Mouse (Mus musculus) kidney, embryonic 15.5 days (tissue): Measurements from ENCODE around the gene Prr18. TPM values are rescaled to one million over a fixed set of nuclear protein-coding genes. Genes with fewer than 3 reads are reported as not detected.
"Not testable (repeated sequence)": the region's sequence is repeated elsewhere in the genome, so short reads cannot be mapped to it uniquely, and the experiment has no call there.

ENCODE experiments used
- ATAC-seq: fragments of 200-750 bp; cut with Nextera tagmentation; replicated peaks from 2 replicates; pipeline ENCODE4 v1.8.0; 2017; ENCODE audit warnings: moderate TSS enrichment; ENCODE audit not compliant: low FRiP score
- H3K27ac ChIP-seq: fragments of 300-500 bp; sonication (generic); 2 replicates; pipeline ENCODE4 v1.5.1; 2015; ENCODE audit warnings: mild to moderate bottlenecking, inconsistent platforms
- H3K27me3 ChIP-seq: fragments of 300-500 bp; sonication (generic); 2 replicates; pipeline ENCODE4 v1.6.1; 2015; ENCODE audit warnings: inconsistent platforms
- H3K36me3 ChIP-seq: fragments of 300-500 bp; sonication (generic); 2 replicates; pipeline ENCODE4 v1.6.1; 2015; ENCODE audit warnings: inconsistent platforms
- H3K4me1 ChIP-seq: fragments of 300-500 bp; sonication (generic); 2 replicates; pipeline ENCODE4 v1.6.1; 2015; ENCODE audit warnings: inconsistent platforms
- H3K4me2 ChIP-seq: fragments of 300-500 bp; sonication (generic); 2 replicates; pipeline ENCODE4 v1.6.1; 2015; ENCODE audit warnings: moderate library complexity, mild to moderate bottlenecking, inconsistent platforms
- H3K4me3 ChIP-seq: fragments of 300-500 bp; sonication (generic); replicated peaks from 2 replicates; pipeline ENCODE4 v1.5.1; 2015; ENCODE audit warnings: mild to moderate bottlenecking, inconsistent platforms
- H3K9ac ChIP-seq: fragments of 300-500 bp; sonication (generic); 2 replicates; pipeline ENCODE4 v1.6.1; 2015; ENCODE audit warnings: mild to moderate bottlenecking, inconsistent platforms
- H3K9me3 ChIP-seq: fragments of 300-500 bp; sonication (generic); replicated peaks from 2 replicates; pipeline ENCODE4 v1.6.1; 2016; ENCODE audit warnings: inconsistent platforms
- WGBS: fragments of 180-500 bp; shearing (Covaris S2); methylation state at CpG from one replicate; pipeline ENCODE4 v1.1.7; 2015; ENCODE audit warnings: mixed read lengths; 5-methylcytosine and 5-hydroxymethylcytosine counted together
- polyA plus RNA-seq: library from polyadenylated mRNA; unstranded; fragments of >200 nt; fragmentation: Nextera tagmentation; extraction: Ambion mirVana; gene quantifications from 2 replicates; pipeline ENCODE4 v1.2.1, GENCODE M21; 2015

The Prr18 gene
- 0.30 and 0.42 TPM in 2 replicates for polyA plus RNA-seq

- not testable (repeated sequence) for H3K9ac ChIP-seq, H3K9me3 ChIP-seq, ATAC-seq, H3K4me2 ChIP-seq, H3K4me3 ChIP-seq, H3K27ac ChIP-seq, H3K36me3 ChIP-seq
- 93% methylated on average over 1 of the region's 5 CpGs for WGBS
- H3K4me1 ChIP-seq, result peaks cover 22% of the 10 kb centered on the region
- peaks cover 40% of the 10 kb centered on the region for H3K27me3 ChIP-seq
Observed at GRCm38 (mm10) chr17:8337159-8337558, at the start of gene Prr18. Gene Prr18, plus strand, starts transcription at chr17:8337459.

- Histone ChIP-seq H3K9ac (no peak overlapping the region), H3K27me3 (no peaks in the 10 kb centered on the region), H3K4me1 (peaks cover 2% of the 10 kb centered on the region), H3K4me3 (no peak overlapping the region), H3K27ac (no peak overlapping the region), H3K36me3 (peaks cover 19% of the 10 kb centered on the region; the same call in 1 of the 2 replicates), H3K4me2 (no peak overlapping the region), H3K9me3 (no peaks in the 10 kb centered on the region)
- WGBS, result 90% methylated on average over 3 of the region's 3 CpGs
- ATAC-seq, result no peak
Observed at GRCm38 (mm10) chr17:8289993-8290679, 47.1 kb upstream of the Prr18 start.

DNA sequence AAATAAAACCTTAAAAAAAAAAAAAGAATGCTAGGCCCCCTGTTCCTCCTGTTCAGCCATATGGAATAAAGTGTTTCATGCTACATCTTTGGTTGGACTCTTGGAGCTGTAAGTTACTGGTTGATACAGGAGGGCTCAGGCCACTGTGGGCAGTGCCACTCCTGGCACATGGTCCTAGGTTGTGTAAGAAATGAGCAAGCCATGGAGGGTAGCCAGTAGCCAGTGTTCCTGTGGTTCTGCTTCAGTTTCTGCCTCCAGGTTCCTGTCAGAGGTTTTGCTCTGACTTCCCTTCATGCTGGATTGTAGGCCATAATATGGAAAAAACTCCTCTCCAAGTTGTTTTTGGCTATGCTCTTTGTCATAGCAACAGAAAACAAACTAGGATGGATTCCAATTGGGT, 46.5 kb upstream of the Prr18 start:
- no peaks in the 10 kb centered on the region for H3K27me3 ChIP-seq
- no peak overlapping the region for H3K4me2 ChIP-seq
- no peak overlapping the region for H3K27ac ChIP-seq
- H3K9me3 ChIP-seq, result no peaks in the 10 kb centered on the region
- H3K9ac ChIP-seq, result no peak overlapping the region
- no peak for ATAC-seq
- H3K36me3 ChIP-seq, result peaks cover 19% of the 10 kb centered on the region; the same call in 1 of the 2 replicates
- H3K4me3 ChIP-seq, result no peak overlapping the region
- no peaks in the 10 kb centered on the region for H3K4me1 ChIP-seq

- H3K4me1 ChIP-seq, result no peaks in the 10 kb centered on the region
- no peaks in the 10 kb centered on the region for H3K27me3 ChIP-seq
- 0 out of 2 replicates have a peak, but pooled peaks cover 16% of the 10 kb centered on the region for H3K36me3 ChIP-seq
- H3K27ac ChIP-seq, result no peak overlapping the region
- ATAC-seq, result no peak
- H3K4me3 ChIP-seq, result no peak overlapping the region
- H3K4me2 ChIP-seq, result no peak overlapping the region
- no peaks in the 10 kb centered on the region for H3K9me3 ChIP-seq
- H3K9ac ChIP-seq, result no peak overlapping the region
Observed at GRCm38 (mm10) chr17:8295825-8296224, 41.4 kb upstream of the Prr18 start.

DNA sequence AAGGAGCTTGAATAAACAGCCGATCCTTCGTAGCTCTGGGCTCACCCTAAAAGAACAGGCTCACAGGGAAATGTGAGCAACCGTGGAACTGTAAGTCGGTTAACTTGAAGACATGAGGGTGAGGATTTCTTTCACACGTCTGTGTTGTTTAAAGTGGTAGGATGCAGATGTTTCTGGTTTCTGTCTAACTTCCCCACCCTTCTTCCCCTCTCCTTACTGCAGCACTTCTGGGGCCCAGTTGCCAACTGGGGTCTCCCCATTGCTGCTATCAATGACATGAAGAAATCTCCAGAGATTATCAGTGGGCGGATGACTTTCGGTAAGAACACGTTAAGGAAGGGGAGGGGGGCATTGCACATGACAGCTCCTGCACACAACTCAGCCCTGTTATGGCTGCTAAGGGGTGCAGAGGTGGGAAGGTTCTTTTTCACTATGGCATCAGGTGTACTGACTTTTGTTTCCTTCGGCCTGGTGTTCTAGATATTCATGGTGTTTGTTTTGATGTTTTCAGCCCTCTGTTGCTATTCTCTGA, 40.9 kb upstream of the Prr18 start:
- Histone ChIP-seq H3K9me3 (no peaks in the 10 kb centered on the region), H3K4me1 (no peaks in the 10 kb centered on the region), H3K9ac (no peak overlapping the region), H3K27ac (no peak overlapping the region), H3K4me3 (no peak overlapping the region), H3K4me2 (no peak overlapping the region), H3K27me3 (no peaks in the 10 kb centered on the region), H3K36me3 (0 out of 2 replicates have a peak, but pooled peaks cover 15% of the 10 kb centered on the region)
- 89% methylated on average over 9 of the region's 9 CpGs for WGBS
- ATAC-seq, result no peak

- Histone ChIP-seq H3K27ac (no peak overlapping the region), H3K36me3 (0 out of 2 replicates have a peak, but pooled peaks cover 15% of the 10 kb centered on the region), H3K9ac (no peak overlapping the region), H3K4me1 (no peaks in the 10 kb centered on the region), H3K4me2 (no peak overlapping the region), H3K9me3 (no peaks in the 10 kb centered on the region), H3K27me3 (no peaks in the 10 kb centered on the region), H3K4me3 (no peak overlapping the region)
- no peak for ATAC-seq
- 78% methylated on average over 5 of the region's 5 CpGs for WGBS
Observed at GRCm38 (mm10) chr17:8297746-8298145, 39.5 kb upstream of the Prr18 start.

- no peak for ATAC-seq
- Histone ChIP-seq H3K36me3 (0 out of 2 replicates have a peak, but pooled peaks cover 15% of the 10 kb centered on the region), H3K27ac (no peak overlapping the region), H3K27me3 (no peaks in the 10 kb centered on the region), H3K4me3 (no peak overlapping the region), H3K9ac (no peak overlapping the region), H3K4me2 (no peak overlapping the region), H3K4me1 (no peaks in the 10 kb centered on the region), H3K9me3 (no peaks in the 10 kb centered on the region)
- 90% methylated on average over 2 of the region's 2 CpGs for WGBS
Observed at GRCm38 (mm10) chr17:8298281-8298680, 39.0 kb upstream of the Prr18 start.

DNA sequence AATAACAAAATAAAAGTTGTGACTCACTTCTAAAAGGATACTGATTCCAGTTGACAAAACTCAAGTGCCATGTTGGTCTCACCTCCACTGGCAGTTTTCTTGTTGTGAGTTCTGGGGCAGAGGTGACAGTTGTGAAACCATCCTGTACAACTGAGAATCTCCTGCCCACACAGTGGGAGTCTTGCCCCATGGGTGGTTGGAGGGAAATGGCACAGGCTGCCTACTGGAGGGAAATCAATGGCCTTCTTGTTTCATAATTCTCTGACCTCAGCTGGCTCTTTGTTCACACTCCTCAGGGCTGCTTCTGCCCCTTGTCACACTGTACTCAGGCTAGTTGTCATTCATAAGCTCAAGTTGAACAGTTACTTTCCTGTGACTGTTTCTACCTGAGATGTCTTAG, 37.7 kb upstream of the Prr18 start:
- Histone ChIP-seq H3K27ac (no peak overlapping the region), H3K36me3 (0 out of 2 replicates have a peak, but pooled peaks cover 13% of the 10 kb centered on the region), H3K27me3 (no peaks in the 10 kb centered on the region), H3K9ac (no peak overlapping the region), H3K4me3 (no peak overlapping the region), H3K9me3 (no peaks in the 10 kb centered on the region), H3K4me2 (no peak overlapping the region), H3K4me1 (no peaks in the 10 kb centered on the region)
- no peak for ATAC-seq

DNA sequence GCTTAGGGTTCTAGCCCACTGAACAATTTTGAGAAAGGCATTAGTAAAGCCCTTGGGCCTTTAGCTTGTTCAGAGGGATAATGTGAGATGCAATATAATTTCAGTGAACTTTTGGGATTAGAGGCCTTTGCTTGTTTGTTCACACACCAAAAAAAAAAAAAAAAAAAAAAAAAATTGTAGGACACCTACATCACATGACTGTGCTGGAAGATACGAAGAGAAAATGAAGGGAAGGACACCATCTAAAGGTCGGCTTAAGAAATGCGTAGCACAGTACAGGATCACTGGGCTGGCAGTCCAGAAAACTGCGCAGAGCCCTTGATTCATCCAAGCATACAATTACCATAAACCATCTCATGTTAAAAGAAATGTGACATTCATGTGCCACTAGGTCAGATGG, 35.7 kb upstream of the Prr18 start:
- no peak overlapping the region for H3K4me3 ChIP-seq
- 80% methylated on average over 4 of the region's 4 CpGs for WGBS
- H3K4me2 ChIP-seq, result no peak overlapping the region
- H3K36me3 ChIP-seq, result 0 out of 2 replicates have a peak, but pooled peaks cover 10% of the 10 kb centered on the region
- H3K9ac ChIP-seq, result no peak overlapping the region
- no peak overlapping the region for H3K27ac ChIP-seq
- no peaks in the 10 kb centered on the region for H3K9me3 ChIP-seq
- no peak for ATAC-seq
- H3K27me3 ChIP-seq, result no peaks in the 10 kb centered on the region
- no peaks in the 10 kb centered on the region for H3K4me1 ChIP-seq

- Histone ChIP-seq H3K4me1 (no peaks in the 10 kb centered on the region), H3K4me3 (no peak overlapping the region), H3K4me2 (no peak overlapping the region), H3K36me3 (0 out of 2 replicates have a peak, but pooled peaks cover 10% of the 10 kb centered on the region), H3K9me3 (no peaks in the 10 kb centered on the region), H3K27me3 (no peaks in the 10 kb centered on the region), H3K9ac (no peak overlapping the region), H3K27ac (no peak overlapping the region)
- 80% methylated on average over 7 of the region's 7 CpGs for WGBS
- no peak for ATAC-seq
Observed at GRCm38 (mm10) chr17:8302772-8303438, 34.4 kb upstream of the Prr18 start.

DNA sequence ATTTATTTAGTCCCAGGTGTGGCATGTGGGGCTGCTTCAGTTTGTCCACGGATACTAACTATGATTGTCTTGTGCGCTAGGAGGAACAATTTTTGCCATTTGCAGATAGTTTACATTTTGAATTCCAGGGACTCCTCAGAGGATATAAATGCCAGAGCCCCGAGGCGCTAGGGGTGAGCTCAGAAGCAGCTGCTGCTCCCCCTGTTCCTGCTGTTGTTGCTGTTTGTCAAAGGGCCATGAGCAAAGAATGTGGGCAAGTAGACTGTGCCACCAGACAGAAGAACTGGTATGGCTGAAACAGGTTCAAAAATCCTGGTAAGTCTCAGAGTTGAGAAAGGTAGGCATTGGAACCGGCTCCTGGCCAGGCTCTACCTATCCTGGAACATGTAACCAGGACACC, 33.6 kb upstream of the Prr18 start:
- no peak overlapping the region for H3K4me2 ChIP-seq
- H3K4me3 ChIP-seq, result no peak overlapping the region
- H3K27me3 ChIP-seq, result no peaks in the 10 kb centered on the region
- 0 out of 2 replicates have a peak, but pooled peaks cover 5% of the 10 kb centered on the region for H3K36me3 ChIP-seq
- no peaks in the 10 kb centered on the region for H3K4me1 ChIP-seq
- no peak overlapping the region for H3K9ac ChIP-seq
- H3K9me3 ChIP-seq, result no peaks in the 10 kb centered on the region
- no peak overlapping the region for H3K27ac ChIP-seq
- WGBS, result 69% methylated on average over 5 of the region's 5 CpGs
- no peak for ATAC-seq

- H3K27ac ChIP-seq, result 0 out of 2 replicates have a peak overlapping the region, but pooled peaks have one; percentile 32
- no peak overlapping the region for H3K4me2 ChIP-seq
- no peak for ATAC-seq
- H3K9ac ChIP-seq, result no peak overlapping the region
- H3K27me3 ChIP-seq, result no peaks in the 10 kb centered on the region
- H3K4me3 ChIP-seq, result no peak overlapping the region
- H3K4me1 ChIP-seq, result no peaks in the 10 kb centered on the region; the same call in 1 of the 2 replicates
- H3K9me3 ChIP-seq, result no peaks in the 10 kb centered on the region
- H3K36me3 ChIP-seq, result no peaks in the 10 kb centered on the region
- 32% methylated on average over 3 of the region's 3 CpGs for WGBS
Observed at GRCm38 (mm10) chr17:8305801-8306200, 31.5 kb upstream of the Prr18 start.
